Mouse (Mus musculus) E14TG2a.4 (cell line): ENCODE measurements around the gene Adam19.

Experiments used
- CTCF ChIP-seq: conservative IDR thresholded peaks from 2 replicates; pipeline ENCODE4 v1.5.1; 2014; ENCODE audit warnings: low read length
- POU5F1 ChIP-seq: IDR thresholded peaks from 2 replicates; pipeline ENCODE4 v1.6.1; 2014; ENCODE audit warnings: low read length, borderline replicate concordance

- TF ChIP-seq POU5F1 = no peak
- TF ChIP-seq CTCF = no peak
Measured at GRCm38 (mm10) chr11:46169908-46170307, 114.1 kb downstream of the Adam19 start.
